Mouse (Mus musculus): ENCODE data around the gene Vps45. TPM values are rescaled to one million over a fixed set of nuclear protein-coding genes. Genes with fewer than 3 reads are reported as not detected.
A peak's percentile ranks its signal among the peaks of the same experiment; 100 is the strongest.

The Vps45 gene
- polyA plus RNA-seq, 1 experiment from 2014 or later, result 54.8 TPM

- peaks cover 26% of the 10 kb centered on the region for H3K4me1 ChIP-seq (ENCODE audit: control insufficient read depth, insufficient read depth, low read length)
- WGBS, result 37% methylated on average over 5 of the region's 5 CpGs
- peak overlapping the region; percentile 99 for H3K9ac ChIP-seq (ENCODE audit: low read length)
- no peaks in the 10 kb centered on the region for H3K9me3 ChIP-seq (replicated peaks; ENCODE audit: control insufficient read depth, low read length)
- 0 out of 2 replicates have a peak overlapping the region, but pooled peaks have one; percentile 99 for H3K27ac ChIP-seq (ENCODE audit: low read depth, low read length)
- peak overlapping the region; percentile 65 for H3K4me2 ChIP-seq (ENCODE audit: low read length)
- H3K4me3 ChIP-seq (ENCODE audit: low read depth, low read length), result peak overlapping the region; percentile 78
- peaks cover 48% of the 10 kb centered on the region for H3K36me3 ChIP-seq (ENCODE audit: control insufficient read depth, insufficient read depth, low read length)
- DNase-seq (ENCODE audit: low spot score) (no peak), ATAC-seq (no peak)
- no peaks in the 10 kb centered on the region for H3K27me3 ChIP-seq (replicated peaks; ENCODE audit: control insufficient read depth, insufficient read depth, low read length)
These were observed 65.2 kb downstream of the Vps45 start for GRCm38 (mm10) chr3:95992990-95993603.

GRCm38 (mm10) chr3:95990413-95990941 is 67.8 kb downstream of the Vps45 start:
- H3K4me1 ChIP-seq (ENCODE audit: control insufficient read depth, insufficient read depth, low read length), result peaks cover 25% of the 10 kb centered on the region

GRCm38 (mm10) chr3:95988969-95989368 is 69.3 kb downstream of the Vps45 start:
- Histone ChIP-seq H3K27ac (ENCODE audit: low read depth, low read length) (no peak overlapping the region), H3K36me3 (ENCODE audit: control insufficient read depth, insufficient read depth, low read length) (peaks cover 62% of the 10 kb centered on the region), H3K4me3 (ENCODE audit: low read depth, low read length) (no peak overlapping the region), H3K4me2 (ENCODE audit: low read length) (no peak overlapping the region), H3K27me3 (replicated peaks; ENCODE audit: control insufficient read depth, insufficient read depth, low read length) (no peaks in the 10 kb centered on the region), H3K9me3 (replicated peaks; ENCODE audit: control insufficient read depth, low read length) (no peaks in the 10 kb centered on the region), H3K4me1 (ENCODE audit: control insufficient read depth, insufficient read depth, low read length) (peaks cover 31% of the 10 kb centered on the region), H3K9ac (ENCODE audit: low read length) (no peak overlapping the region)
- DNase-seq (ENCODE audit: low spot score) (no peak), ATAC-seq (no peak)
- 63% methylated on average over 10 of the region's 10 CpGs for WGBS

More at GRCm38 (mm10) chr3:95990413-95990941, 67.8 kb downstream of the Vps45 start:
- no peak for ATAC-seq
- no peak for DNase-seq (ENCODE audit: low spot score)
- Histone ChIP-seq H3K9ac (ENCODE audit: low read length) (no peak overlapping the region), H3K27me3 (replicated peaks; ENCODE audit: control insufficient read depth, insufficient read depth, low read length) (no peaks in the 10 kb centered on the region), H3K27ac (ENCODE audit: low read depth, low read length) (no peak overlapping the region), H3K4me3 (ENCODE audit: low read depth, low read length) (no peak overlapping the region), H3K4me2 (ENCODE audit: low read length) (no peak overlapping the region), H3K36me3 (ENCODE audit: control insufficient read depth, insufficient read depth, low read length) (peaks cover 62% of the 10 kb centered on the region), H3K9me3 (replicated peaks; ENCODE audit: control insufficient read depth, low read length) (no peaks in the 10 kb centered on the region)
- WGBS, result 90% methylated on average over 12 of the region's 12 CpGs

- no peaks in the 10 kb centered on the region for H3K9me3 ChIP-seq (replicated peaks; ENCODE audit: control insufficient read depth, low read length)
- H3K36me3 ChIP-seq (ENCODE audit: control insufficient read depth, insufficient read depth, low read length), result peaks cover 62% of the 10 kb centered on the region
- no peak for ATAC-seq
- WGBS, result 96% methylated on average over 1 of the region's 1 CpGs
- no peak overlapping the region for H3K4me2 ChIP-seq (ENCODE audit: low read length)
- no peak for DNase-seq (ENCODE audit: low spot score)
- H3K4me1 ChIP-seq (ENCODE audit: control insufficient read depth, insufficient read depth, low read length), result peaks cover 23% of the 10 kb centered on the region
- no peak overlapping the region for H3K9ac ChIP-seq (ENCODE audit: low read length)
- H3K4me3 ChIP-seq (ENCODE audit: low read depth, low read length), result no peak overlapping the region
- no peak overlapping the region for H3K27ac ChIP-seq (ENCODE audit: low read depth, low read length)
- no peaks in the 10 kb centered on the region for H3K27me3 ChIP-seq (replicated peaks; ENCODE audit: control insufficient read depth, insufficient read depth, low read length)
These were observed 70.1 kb downstream of the Vps45 start for GRCm38 (mm10) chr3:95988138-95988537.

- 75% methylated on average over 6 of the region's 6 CpGs for WGBS
- no peak for DNase-seq (ENCODE audit: low spot score)
These were observed 70.7 kb downstream of the Vps45 start for GRCm38 (mm10) chr3:95987386-95988110.

GRCm38 (mm10) chr3:95986984-95987383 is 71.3 kb downstream of the Vps45 start:
- Histone ChIP-seq H3K9ac (ENCODE audit: low read length) (no peak overlapping the region), H3K36me3 (ENCODE audit: control insufficient read depth, insufficient read depth, low read length) (peaks cover 53% of the 10 kb centered on the region), H3K9me3 (replicated peaks; ENCODE audit: control insufficient read depth, low read length) (no peaks in the 10 kb centered on the region), H3K4me3 (ENCODE audit: low read depth, low read length) (no peak overlapping the region), H3K4me1 (ENCODE audit: control insufficient read depth, insufficient read depth, low read length) (peaks cover 19% of the 10 kb centered on the region), H3K27ac (ENCODE audit: low read depth, low read length) (peak overlapping the region; percentile 85; the same call in 1 of the 2 replicates), H3K27me3 (replicated peaks; ENCODE audit: control insufficient read depth, insufficient read depth, low read length) (no peaks in the 10 kb centered on the region), H3K4me2 (ENCODE audit: low read length) (no peak overlapping the region)
- 70% methylated on average over 4 of the region's 4 CpGs for WGBS
- no peak for ATAC-seq
- DNase-seq (ENCODE audit: low spot score), result no peak

More at GRCm38 (mm10) chr3:95987386-95988110, 70.7 kb downstream of the Vps45 start:
- Histone ChIP-seq H3K4me1 (ENCODE audit: control insufficient read depth, insufficient read depth, low read length) (peaks cover 19% of the 10 kb centered on the region), H3K4me2 (ENCODE audit: low read length) (no peak overlapping the region), H3K27ac (ENCODE audit: low read depth, low read length) (no peak overlapping the region), H3K27me3 (replicated peaks; ENCODE audit: control insufficient read depth, insufficient read depth, low read length) (no peaks in the 10 kb centered on the region), H3K36me3 (ENCODE audit: control insufficient read depth, insufficient read depth, low read length) (peaks cover 59% of the 10 kb centered on the region), H3K9ac (ENCODE audit: low read length) (no peak overlapping the region), H3K4me3 (ENCODE audit: low read depth, low read length) (no peak overlapping the region), H3K9me3 (replicated peaks; ENCODE audit: control insufficient read depth, low read length) (no peaks in the 10 kb centered on the region)
- ATAC-seq, result no peak

GRCm38 (mm10) chr3:95986001-95986622 is 72.2 kb downstream of the Vps45 start:
- Histone ChIP-seq H3K27ac (ENCODE audit: low read depth, low read length) (peak overlapping the region; percentile 85), H3K4me1 (ENCODE audit: control insufficient read depth, insufficient read depth, low read length) (peaks cover 19% of the 10 kb centered on the region), H3K9me3 (replicated peaks; ENCODE audit: control insufficient read depth, low read length) (no peaks in the 10 kb centered on the region), H3K27me3 (replicated peaks; ENCODE audit: control insufficient read depth, insufficient read depth, low read length) (no peaks in the 10 kb centered on the region), H3K4me2 (ENCODE audit: low read length) (peak overlapping the region; percentile 37), H3K4me3 (ENCODE audit: low read depth, low read length) (no peak overlapping the region), H3K9ac (ENCODE audit: low read length) (peak overlapping the region; percentile 21), H3K36me3 (ENCODE audit: control insufficient read depth, insufficient read depth, low read length) (peaks cover 44% of the 10 kb centered on the region)
- peak; percentile 40 for ATAC-seq
- DNase-seq (ENCODE audit: low spot score), result peak; percentile 71
- WGBS, result 3% methylated on average over 21 of the region's 21 CpGs

GRCm38 (mm10) chr3:95985209-95986000 is 72.9 kb downstream of the Vps45 start:
- no peaks in the 10 kb centered on the region for H3K27me3 ChIP-seq (replicated peaks; ENCODE audit: control insufficient read depth, insufficient read depth, low read length)
- H3K4me2 ChIP-seq (ENCODE audit: low read length), result peak overlapping the region; percentile 37
- WGBS, result 2% methylated on average over 12 of the region's 12 CpGs
- DNase-seq (ENCODE audit: low spot score) (peak; percentile 90), ATAC-seq (peak; percentile 92)
- H3K4me3 ChIP-seq (ENCODE audit: low read depth, low read length), result no peak overlapping the region
- no peaks in the 10 kb centered on the region for H3K9me3 ChIP-seq (replicated peaks; ENCODE audit: control insufficient read depth, low read length)
- peak overlapping the region; percentile 21 for H3K9ac ChIP-seq (ENCODE audit: low read length)
- H3K27ac ChIP-seq (ENCODE audit: low read depth, low read length), result peak overlapping the region; percentile 85
- peaks cover 37% of the 10 kb centered on the region for H3K36me3 ChIP-seq (ENCODE audit: control insufficient read depth, insufficient read depth, low read length)
- H3K4me1 ChIP-seq (ENCODE audit: control insufficient read depth, insufficient read depth, low read length), result peaks cover 19% of the 10 kb centered on the region

Measured in forebrain, embryonic 14.5 days (tissue).